Mouse (Mus musculus): Measurements from ENCODE around the gene Slc41a3.

DNA sequence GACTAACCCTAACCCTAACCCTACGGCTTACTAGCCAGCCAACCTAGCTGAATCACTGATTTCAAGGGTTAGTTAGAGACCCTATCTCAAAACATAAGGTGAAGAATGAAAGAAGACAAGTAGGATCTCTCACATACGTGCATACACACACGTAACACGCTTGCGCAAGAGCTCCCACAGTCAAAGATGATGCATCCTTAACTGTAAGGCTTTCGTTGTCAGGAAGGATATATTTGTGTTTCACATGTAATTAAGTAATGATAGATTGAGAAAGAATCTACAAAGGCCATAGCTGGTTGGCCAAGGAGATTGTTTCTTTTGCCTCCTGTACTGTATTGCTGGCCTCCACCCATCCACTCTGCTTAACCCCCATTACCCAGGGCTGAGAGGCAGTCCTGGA, 83.5 kb downstream of the Slc41a3 start:
- TF ChIP-seq CTCF (IDR thresholded peaks at IDR 0.05; ENCODE audit: insufficient read depth, low read depth, low read length) (no peak), POLR2A (IDR thresholded peaks at IDR 0.05; ENCODE audit: insufficient read depth, low read depth, low read length) (no peak)

All from olfactory bulb, adult 2 months (tissue).